Mouse (Mus musculus) neural tube, embryonic 11.5 days (tissue): ENCODE results near the gene Gdi2. TPM values are rescaled to one million over a fixed set of nuclear protein-coding genes. Genes with fewer than 3 reads are reported as not detected.
"Not testable (repeated sequence)": the region's sequence is repeated elsewhere in the genome, so short reads cannot be mapped to it uniquely, and the experiment has no call there.

ENCODE experiments used
- ATAC-seq: fragments of 200-750 bp; cut with Nextera tagmentation; 2 replicates; pipeline ENCODE4 v1.8.0; 2017; ENCODE audit warnings: moderate number of reproducible peaks, mild to moderate bottlenecking, moderate TSS enrichment, moderate library complexity; ENCODE audit not compliant: insufficient read depth, low FRiP score, low TSS enrichment
- DNase-seq: peaks from one replicate; pipeline ENCODE4 v3.0.0-alpha.2; 2015; ENCODE audit warnings: low spot score
- H3K27ac ChIP-seq: fragments of 300-500 bp; sonication (generic); 2 replicates; pipeline ENCODE4 v1.5.1; 2014; ENCODE audit warnings: low read depth, mild to moderate bottlenecking, low read length
- H3K27me3 ChIP-seq: fragments of 300-500 bp; sonication (generic); 2 replicates; pipeline ENCODE4 v1.6.1; 2014; ENCODE audit warnings: mild to moderate bottlenecking, low read length, mixed read lengths; ENCODE audit not compliant: control insufficient read depth, insufficient read depth
- H3K36me3 ChIP-seq: fragments of 300-500 bp; sonication (generic); 2 replicates; pipeline ENCODE4 v1.6.1; 2014; ENCODE audit warnings: mild to moderate bottlenecking, low read length, moderate library complexity, mixed read lengths; ENCODE audit not compliant: control insufficient read depth, insufficient read depth
- H3K4me1 ChIP-seq: fragments of 300-500 bp; sonication (generic); 2 replicates; pipeline ENCODE4 v1.6.1; 2014; ENCODE audit warnings: low read length, mixed read lengths; ENCODE audit not compliant: control insufficient read depth, insufficient read depth
- H3K4me2 ChIP-seq: fragments of 300-500 bp; sonication (generic); 2 replicates; pipeline ENCODE4 v1.6.1; 2014; ENCODE audit warnings: low read depth, mild to moderate bottlenecking, moderate library complexity
- H3K4me3 ChIP-seq: fragments of 300-500 bp; sonication (generic); 2 replicates; pipeline ENCODE4 v1.5.1; 2014; ENCODE audit warnings: low read depth, low read length
- H3K9ac ChIP-seq: fragments of 300-500 bp; sonication (generic); 2 replicates; pipeline ENCODE4 v1.6.1; 2014; ENCODE audit warnings: mild to moderate bottlenecking, low read length
- H3K9me3 ChIP-seq: fragments of 300-500 bp; sonication (generic); 2 replicates; pipeline ENCODE4 v1.6.1; 2016; ENCODE audit warnings: low read length; ENCODE audit not compliant: control insufficient read depth
- WGBS: fragments of 180-500 bp; shearing (Covaris S2); extraction: QIAGEN DNeasy Blood & Tissue Kit; methylation state at CpG from one replicate; pipeline ENCODE4 v1.1.7; 2014; 5-methylcytosine and 5-hydroxymethylcytosine counted together
- polyA plus RNA-seq: library from polyadenylated mRNA; unstranded; fragments of >200 nt; fragmentation: Nextera tagmentation; extraction: Ambion mirVana; gene quantifications from 2 replicates; pipeline ENCODE4 v1.2.1, GENCODE M21; 2014

Gdi2 gene
- polyA plus RNA-seq, 1 experiment from 2014 or later: 494 TPM

GRCm38 (mm10) chr13:3526328-3526727 lies 11.5 kb upstream of the Gdi2 start:
- DNase-seq (no peak), ATAC-seq (no peak)
- Histone ChIP-seq H3K9ac (no peak overlapping the region), H3K4me3 (no peak overlapping the region), H3K9me3 (no peaks in the 10 kb centered on the region), H3K36me3 (no peaks in the 10 kb centered on the region), H3K27me3 (no peaks in the 10 kb centered on the region), H3K27ac (no peak overlapping the region), H3K4me1 (no peaks in the 10 kb centered on the region), H3K4me2 (no peak overlapping the region)
- whole genome bisulfite sequencing: 87% methylated on average over 8 of the region's 8 CpGs

- Histone ChIP-seq H3K27me3 (no peaks in the 10 kb centered on the region), H3K9ac (no peak overlapping the region), H3K27ac (no peak overlapping the region), H3K9me3 (no peaks in the 10 kb centered on the region), H3K36me3 (no peaks in the 10 kb centered on the region), H3K4me1 (no peaks in the 10 kb centered on the region), H3K4me2 (no peak overlapping the region), H3K4me3 (no peak overlapping the region)
- DNase-seq (no peak), ATAC-seq (no peak)
- WGBS: 63% methylated on average over 3 of the region's 3 CpGs
These were observed 7.4 kb upstream of the Gdi2 start for GRCm38 (mm10) chr13:3530451-3530850.

GRCm38 (mm10) chr13:3531176-3531575 lies 6.7 kb upstream of the Gdi2 start:
- not testable (repeated sequence) for H3K4me2 ChIP-seq, H3K9me3 ChIP-seq, H3K27me3 ChIP-seq, H3K4me3 ChIP-seq, ATAC-seq, H3K9ac ChIP-seq, DNase-seq, H3K4me1 ChIP-seq, H3K27ac ChIP-seq, H3K36me3 ChIP-seq
- WGBS: 66% methylated on average over 2 of the region's 2 CpGs

- no peak overlapping the region for H3K4me2 ChIP-seq
- no peaks in the 10 kb centered on the region for H3K27me3 ChIP-seq
- 66% methylated on average over 10 of the region's 10 CpGs for WGBS
- H3K27ac ChIP-seq: no peak overlapping the region
- no peak overlapping the region for H3K4me3 ChIP-seq
- H3K9ac ChIP-seq: no peak overlapping the region
- H3K4me1 ChIP-seq: no peaks in the 10 kb centered on the region
- H3K9me3 ChIP-seq: no peaks in the 10 kb centered on the region
- ATAC-seq: no peak
- no peaks in the 10 kb centered on the region for H3K36me3 ChIP-seq
- no peak for DNase-seq
These were observed 6.1 kb upstream of the Gdi2 start for GRCm38 (mm10) chr13:3531692-3532320.

- H3K4me1 ChIP-seq: no peaks in the 10 kb centered on the region; the same call in 1 of the 2 replicates
- H3K4me3 ChIP-seq: no peak overlapping the region
- WGBS: 76% methylated on average over 4 of the region's 4 CpGs
- H3K36me3 ChIP-seq: no peaks in the 10 kb centered on the region
- no peaks in the 10 kb centered on the region for H3K27me3 ChIP-seq
- H3K9ac ChIP-seq: no peak overlapping the region
- H3K27ac ChIP-seq: no peak overlapping the region
- ATAC-seq (no peak), DNase-seq (no peak)
- H3K4me2 ChIP-seq: no peak overlapping the region
- H3K9me3 ChIP-seq: no peaks in the 10 kb centered on the region
These were observed 5.4 kb upstream of the Gdi2 start for GRCm38 (mm10) chr13:3532451-3532850.

- H3K9me3 ChIP-seq: no peaks in the 10 kb centered on the region
- DNase-seq: no peak
- H3K27me3 ChIP-seq: no peaks in the 10 kb centered on the region
- no peak overlapping the region for H3K4me3 ChIP-seq
- ATAC-seq: no peak
- no peak overlapping the region for H3K9ac ChIP-seq
- no peak overlapping the region for H3K4me2 ChIP-seq
- H3K4me1 ChIP-seq: no peaks in the 10 kb centered on the region; the same call in 1 of the 2 replicates
- H3K27ac ChIP-seq: no peak overlapping the region
- no peaks in the 10 kb centered on the region for H3K36me3 ChIP-seq
- 97% methylated on average over 4 of the region's 4 CpGs for WGBS
These were observed 3.7 kb upstream of the Gdi2 start for GRCm38 (mm10) chr13:3534146-3534545.

GRCm38 (mm10) chr13:3538223-3538968 lies 533 bp downstream of the Gdi2 start:
- no peaks in the 10 kb centered on the region for H3K36me3 ChIP-seq
- no peaks in the 10 kb centered on the region for H3K27me3 ChIP-seq
- H3K4me2 ChIP-seq: peak overlapping the region; percentile 74
- WGBS: under 1% methylated on average over 59 of the region's 59 CpGs
- peak overlapping the region; percentile 81 for H3K4me3 ChIP-seq
- peak overlapping the region; percentile 90 for H3K9ac ChIP-seq
- H3K9me3 ChIP-seq: no peaks in the 10 kb centered on the region
- peak overlapping the region; percentile 97 for H3K27ac ChIP-seq
- peaks cover 9% of the 10 kb centered on the region for H3K4me1 ChIP-seq
- peak; percentile 68 for ATAC-seq
- DNase-seq: peak; percentile 71

- ATAC-seq: no peak
These were observed 1.2 kb downstream of the Gdi2 start for GRCm38 (mm10) chr13:3538969-3539562.

More at GRCm38 (mm10) chr13:3538969-3539562, 1.2 kb downstream of the Gdi2 start:
- Histone ChIP-seq H3K36me3 (no peaks in the 10 kb centered on the region), H3K4me1 (peaks cover 9% of the 10 kb centered on the region), H3K4me2 (peak overlapping the region; percentile 74), H3K27ac (peak overlapping the region; percentile 97), H3K9ac (peak overlapping the region; percentile 90), H3K4me3 (peak overlapping the region; percentile 81), H3K27me3 (no peaks in the 10 kb centered on the region), H3K9me3 (no peaks in the 10 kb centered on the region)
- WGBS: 3% methylated on average over 15 of the region's 15 CpGs
- DNase-seq: no peak
